Mouse (Mus musculus) liver, postnatal 0 days (tissue): ENCODE data around the gene Phf21b. TPM values are rescaled to one million over a fixed set of nuclear protein-coding genes. Genes with fewer than 3 reads are reported as not detected.

Source experiments
- ATAC-seq: fragments of 200-750 bp; cut with Nextera tagmentation; 2 replicates; pipeline ENCODE4 v1.8.0; 2017; ENCODE audit warnings: mild to moderate bottlenecking, moderate library complexity
- DNase-seq: peaks from one replicate; pipeline ENCODE4 v3.0.0-alpha.2; 2016
- H3K27ac ChIP-seq: fragments of 300-500 bp; sonication (generic); 2 replicates; pipeline ENCODE4 v1.5.1; 2014; ENCODE audit warnings: antibody characterized with exemption, moderate library complexity, mild to moderate bottlenecking, low read depth
- H3K27me3 ChIP-seq: fragments of 300-500 bp; sonication (generic); 2 replicates; pipeline ENCODE4 v1.6.1; 2014; ENCODE audit warnings: low read length, control low read depth, mixed read lengths; ENCODE audit not compliant: insufficient read depth
- H3K36me3 ChIP-seq: fragments of 300-500 bp; sonication (generic); replicated peaks from 2 replicates; pipeline ENCODE4 v1.6.1; 2014; ENCODE audit warnings: mild to moderate bottlenecking, control low read depth, low read length, moderate library complexity, mixed read lengths; ENCODE audit not compliant: insufficient read depth
- H3K4me1 ChIP-seq: fragments of 300-500 bp; sonication (generic); 2 replicates; pipeline ENCODE4 v1.6.1; 2014; ENCODE audit warnings: antibody characterized with exemption, mild to moderate bottlenecking, control low read depth; ENCODE audit not compliant: insufficient read depth
- H3K4me2 ChIP-seq: fragments of 300-500 bp; sonication (generic); 2 replicates; pipeline ENCODE4 v1.6.1; 2014; ENCODE audit warnings: low read depth, mild to moderate bottlenecking, low read length, moderate library complexity, mixed read lengths
- H3K4me3 ChIP-seq: fragments of 300-500 bp; sonication (generic); 2 replicates; pipeline ENCODE4 v1.5.1; 2014; ENCODE audit warnings: low read depth, low read length
- H3K9ac ChIP-seq: fragments of 300-500 bp; sonication (generic); replicated peaks from 2 replicates; pipeline ENCODE4 v1.6.1; 2014; ENCODE audit warnings: mild to moderate bottlenecking, moderate library complexity
- H3K9me3 ChIP-seq: fragments of 300-500 bp; sonication (generic); 2 replicates; pipeline ENCODE4 v1.6.1; 2016; ENCODE audit warnings: mild to moderate bottlenecking, control low read depth, low read length, mixed read lengths
- CTCF ChIP-seq: sonication (generic); IDR thresholded peaks from 2 replicates; pipeline ENCODE4 v1.5.1; 2016; ENCODE audit warnings: antibody characterized with exemption, low read depth
- EP300 ChIP-seq: IDR thresholded peaks from 2 replicates; pipeline ENCODE4 v1.6.1; 2016; ENCODE audit warnings: antibody characterized with exemption, low read depth, mild to moderate bottlenecking
- WGBS: fragments of 180-500 bp; shearing (Covaris S2); extraction: QIAGEN DNeasy Blood & Tissue Kit; methylation state at CpG from one replicate; pipeline ENCODE4 v1.1.7; 2014; ENCODE audit not compliant: insufficient replicate concordance; 5-methylcytosine and 5-hydroxymethylcytosine counted together
- polyA plus RNA-seq: library from polyadenylated mRNA; unstranded; fragments of >200 nt; fragmentation: Nextera tagmentation; extraction: Ambion mirVana; gene quantifications from 2 replicates; pipeline ENCODE4 v1.2.1, GENCODE M21; 2015

The Phf21b gene
- polyA plus RNA-seq, 1 experiment from 2014 or later, result not detected

DNA sequence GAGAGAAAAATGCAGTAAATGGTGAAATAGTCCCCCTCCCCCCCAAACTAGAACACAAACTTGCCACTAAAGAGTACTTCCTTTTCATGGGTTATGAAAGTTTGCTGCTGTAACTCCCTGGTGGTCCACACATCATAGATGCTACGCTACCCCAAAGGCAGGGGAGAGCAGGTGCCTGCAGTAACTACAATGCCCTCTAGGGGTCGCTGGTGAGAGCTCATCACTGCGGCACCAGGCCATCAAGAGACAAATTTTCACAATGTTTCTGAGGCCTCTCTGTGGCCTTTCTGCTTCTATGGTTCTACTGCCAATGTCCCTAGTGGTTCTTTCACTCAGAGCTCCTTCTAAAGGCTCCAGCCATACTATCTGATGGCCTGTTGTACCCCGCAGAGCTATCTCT, 97.4 kb downstream of the Phf21b start:
- Histone ChIP-seq H3K4me2 (no peak overlapping the region), H3K27me3 (peaks cover 7% of the 10 kb centered on the region; the same call in 1 of the 2 replicates), H3K4me3 (no peak overlapping the region), H3K4me1 (no peaks in the 10 kb centered on the region), H3K9ac (no peak overlapping the region), H3K27ac (no peak overlapping the region), H3K9me3 (no peaks in the 10 kb centered on the region), H3K36me3 (no peaks in the 10 kb centered on the region)
- no peak for ATAC-seq
- 33% methylated on average over 4 of the region's 4 CpGs for WGBS
- TF ChIP-seq CTCF (peak; percentile 79), EP300 (no peak)
- peak; percentile 61 for DNase-seq

GRCm38 (mm10) chr15:84756426-84756825, 99.4 kb downstream of the Phf21b start:
- ATAC-seq, result no peak

GRCm38 (mm10) chr15:84754987-84755386, 100.9 kb downstream of the Phf21b start:
- 5% methylated on average over 3 of the region's 3 CpGs for WGBS
- Histone ChIP-seq H3K27ac (no peak overlapping the region), H3K4me1 (no peaks in the 10 kb centered on the region), H3K36me3 (no peaks in the 10 kb centered on the region), H3K9ac (no peak overlapping the region), H3K27me3 (peaks cover 7% of the 10 kb centered on the region; the same call in 1 of the 2 replicates), H3K4me3 (no peak overlapping the region), H3K4me2 (no peak overlapping the region), H3K9me3 (no peaks in the 10 kb centered on the region)
- ATAC-seq (no peak; the same call in 1 of the 2 replicates), DNase-seq (peak; percentile 76)
- TF ChIP-seq EP300 (no peak), CTCF (peak; percentile 92)

More at GRCm38 (mm10) chr15:84756426-84756825, 99.4 kb downstream of the Phf21b start:
- Histone ChIP-seq H3K9ac (no peak overlapping the region), H3K4me2 (peak overlapping the region; percentile 40), H3K36me3 (no peaks in the 10 kb centered on the region), H3K27ac (no peak overlapping the region), H3K4me3 (no peak overlapping the region), H3K27me3 (peaks cover 7% of the 10 kb centered on the region; the same call in 1 of the 2 replicates), H3K4me1 (no peaks in the 10 kb centered on the region), H3K9me3 (no peaks in the 10 kb centered on the region)
- WGBS, result 7% methylated on average over 22 of the region's 22 CpGs
- no peak for DNase-seq
- TF ChIP-seq CTCF (no peak), EP300 (no peak)

DNA sequence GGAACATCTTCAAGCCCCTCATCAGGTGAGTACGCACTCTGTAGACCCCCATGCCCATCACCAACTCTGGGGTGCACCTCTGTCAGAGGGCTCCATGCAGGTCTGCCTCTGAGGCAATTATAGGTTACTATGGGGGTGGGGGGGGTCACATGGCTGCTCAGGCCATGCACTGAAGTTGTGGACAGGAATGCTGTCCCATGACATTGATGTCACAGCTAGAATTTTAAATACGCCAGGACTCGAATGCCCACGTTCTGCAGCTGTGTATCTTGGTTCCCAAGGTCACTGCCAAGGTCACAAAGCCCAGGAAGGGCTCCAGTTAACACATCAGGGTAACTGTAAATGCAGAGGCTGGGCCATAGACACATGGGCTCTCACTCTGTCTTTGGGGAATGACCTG, 110.0 kb downstream of the Phf21b start:
- Histone ChIP-seq H3K27me3 (no peaks in the 10 kb centered on the region), H3K27ac (no peak overlapping the region), H3K4me3 (no peak overlapping the region), H3K36me3 (no peaks in the 10 kb centered on the region), H3K9ac (no peak overlapping the region), H3K4me2 (no peak overlapping the region), H3K4me1 (0 out of 2 replicates have a peak, but pooled peaks cover 3% of the 10 kb centered on the region), H3K9me3 (no peaks in the 10 kb centered on the region)
- ATAC-seq (no peak), DNase-seq (no peak)
- TF ChIP-seq CTCF (no peak), EP300 (no peak)
- WGBS, result 69% methylated on average over 4 of the region's 4 CpGs

DNA sequence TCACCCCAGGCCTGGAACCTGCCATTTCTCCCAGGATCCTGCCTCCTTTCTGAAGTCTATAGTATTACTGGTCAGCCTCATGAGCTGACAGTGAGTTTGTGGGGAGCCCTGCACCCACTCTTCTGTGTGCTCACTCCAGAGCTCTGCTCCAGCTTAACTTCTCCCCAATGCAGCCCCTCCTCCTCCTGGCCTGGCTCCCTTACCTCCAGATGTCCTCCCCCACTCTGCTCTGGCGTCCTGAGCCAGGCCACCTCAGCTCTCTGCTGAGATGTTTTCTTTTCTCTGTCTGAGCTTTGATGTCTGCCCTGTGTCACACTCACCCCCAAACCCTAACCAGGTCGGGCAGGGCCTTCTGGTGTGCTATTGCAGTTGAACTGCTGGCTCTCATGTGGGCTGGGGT, 111.5 kb downstream of the Phf21b start:
- ATAC-seq (no peak), DNase-seq (no peak)
- H3K4me2 ChIP-seq, result no peak overlapping the region
- H3K27ac ChIP-seq, result no peak overlapping the region
- no peak overlapping the region for H3K4me3 ChIP-seq
- H3K27me3 ChIP-seq, result no peaks in the 10 kb centered on the region
- no peak for TF ChIP-seq CTCF
- TF ChIP-seq EP300, result no peak
- H3K4me1 ChIP-seq, result 0 out of 2 replicates have a peak, but pooled peaks cover 3% of the 10 kb centered on the region
- WGBS, result 28% methylated on average over 2 of the region's 2 CpGs
- H3K9ac ChIP-seq, result no peak overlapping the region
- no peaks in the 10 kb centered on the region for H3K9me3 ChIP-seq
- no peaks in the 10 kb centered on the region for H3K36me3 ChIP-seq

DNA sequence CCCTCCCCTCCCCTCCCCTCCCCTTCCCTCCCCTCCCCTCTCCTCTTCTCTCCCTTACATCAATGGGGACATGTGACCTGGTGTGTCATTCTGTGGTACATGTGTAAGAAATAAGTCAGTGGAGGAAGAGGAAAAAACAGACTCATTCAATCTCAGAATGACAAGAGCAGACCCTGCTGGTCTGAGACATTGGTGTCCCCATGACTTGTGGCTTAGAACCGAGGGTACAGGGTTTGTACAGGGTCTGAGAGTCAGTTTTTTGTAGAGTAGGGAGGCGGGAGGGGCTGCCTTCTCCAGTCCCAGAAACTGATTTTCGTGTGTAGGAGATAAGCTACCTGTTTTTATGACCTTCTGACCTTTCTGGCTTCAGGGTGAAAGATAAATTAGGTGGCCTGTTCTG, 112.5 kb downstream of the Phf21b start:
- WGBS, result 8% methylated on average over 3 of the region's 3 CpGs
- ATAC-seq (no peak; the same call in 1 of the 2 replicates), DNase-seq (no peak)

More for the DNA sequence above, 112.5 kb downstream of the Phf21b start:
- no peak overlapping the region for H3K27ac ChIP-seq
- H3K4me2 ChIP-seq, result no peak overlapping the region
- no peak for TF ChIP-seq CTCF
- TF ChIP-seq EP300, result no peak
- no peak overlapping the region for H3K4me3 ChIP-seq
- no peaks in the 10 kb centered on the region for H3K36me3 ChIP-seq
- no peak overlapping the region for H3K9ac ChIP-seq
- no peaks in the 10 kb centered on the region for H3K27me3 ChIP-seq
- H3K9me3 ChIP-seq, result no peaks in the 10 kb centered on the region
- 0 out of 2 replicates have a peak, but pooled peaks cover 3% of the 10 kb centered on the region for H3K4me1 ChIP-seq
